Mouse (Mus musculus): ENCODE measurements around the gene Amotl1. TPM values are rescaled to one million over a fixed set of nuclear protein-coding genes. Genes with fewer than 3 reads are reported as not detected.

Gene Amotl1
- total RNA-seq, 4 experiments from 2014 or later, result 26.5 to 48.4 (median 40.6) TPM

- DNase-seq, result no peak
These were observed 97.1 kb downstream of the Amotl1 start for GRCm38 (mm10) chr9:14547584-14548365.

- no peak for DNase-seq
These were observed 100.7 kb downstream of the Amotl1 start for GRCm38 (mm10) chr9:14544034-14544757.

DNA sequence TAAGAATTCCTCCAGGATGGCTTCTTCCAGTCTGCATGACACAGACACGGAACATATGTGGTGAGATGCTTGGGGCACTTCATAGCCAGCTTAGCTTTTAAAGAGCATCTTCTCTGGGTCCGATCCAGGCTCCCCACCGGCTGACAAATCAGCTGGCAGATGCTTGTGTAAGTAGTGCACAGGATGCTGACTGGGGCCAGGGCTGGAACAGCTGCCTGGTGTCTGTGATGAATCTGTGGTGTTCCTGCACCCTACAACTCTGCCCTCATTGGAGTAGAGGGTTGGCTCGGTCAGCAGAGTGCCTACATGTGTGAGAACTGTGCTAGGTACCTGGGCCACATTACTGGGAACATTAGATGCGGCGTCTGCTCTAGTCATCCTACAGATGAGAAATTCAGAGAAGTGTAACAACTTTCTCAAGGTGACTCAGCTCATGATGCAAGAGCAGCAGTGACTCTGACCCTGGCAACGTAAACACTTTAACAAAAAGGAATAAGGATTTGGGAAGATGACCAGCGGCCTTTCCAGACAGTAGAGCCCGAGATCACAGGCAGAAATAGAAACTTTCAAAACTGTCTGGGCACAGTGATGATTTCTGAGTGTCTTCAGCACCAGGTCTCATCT lies 109.9 kb downstream of the Amotl1 start:
- no peak for DNase-seq

DNA sequence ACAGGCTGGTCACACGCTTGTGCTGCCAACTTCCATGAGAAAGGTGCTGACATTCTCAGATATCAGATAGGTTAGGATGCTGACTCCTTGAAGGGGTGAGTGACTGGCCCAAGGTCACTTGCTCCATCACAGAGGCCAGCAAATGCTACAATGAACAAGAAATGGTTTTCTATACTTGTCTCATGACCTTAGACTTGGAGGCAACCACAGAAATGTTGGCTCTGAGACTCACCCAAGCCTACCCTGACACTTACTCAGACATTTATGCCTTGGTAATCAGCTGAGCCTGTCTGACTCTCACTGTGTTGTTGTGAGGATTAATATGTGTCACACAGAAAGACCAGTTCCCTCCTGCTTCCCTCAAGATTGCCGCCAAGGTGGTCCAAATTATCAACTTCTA lies 111.2 kb downstream of the Amotl1 start:
- DNase-seq, result no peak

GRCm38 (mm10) chr9:14532283-14532682 lies 112.6 kb downstream of the Amotl1 start:
- DNase-seq, result no peak

GRCm38 (mm10) chr9:14530004-14530403 lies 114.9 kb downstream of the Amotl1 start:
- no peak for DNase-seq

DNA sequence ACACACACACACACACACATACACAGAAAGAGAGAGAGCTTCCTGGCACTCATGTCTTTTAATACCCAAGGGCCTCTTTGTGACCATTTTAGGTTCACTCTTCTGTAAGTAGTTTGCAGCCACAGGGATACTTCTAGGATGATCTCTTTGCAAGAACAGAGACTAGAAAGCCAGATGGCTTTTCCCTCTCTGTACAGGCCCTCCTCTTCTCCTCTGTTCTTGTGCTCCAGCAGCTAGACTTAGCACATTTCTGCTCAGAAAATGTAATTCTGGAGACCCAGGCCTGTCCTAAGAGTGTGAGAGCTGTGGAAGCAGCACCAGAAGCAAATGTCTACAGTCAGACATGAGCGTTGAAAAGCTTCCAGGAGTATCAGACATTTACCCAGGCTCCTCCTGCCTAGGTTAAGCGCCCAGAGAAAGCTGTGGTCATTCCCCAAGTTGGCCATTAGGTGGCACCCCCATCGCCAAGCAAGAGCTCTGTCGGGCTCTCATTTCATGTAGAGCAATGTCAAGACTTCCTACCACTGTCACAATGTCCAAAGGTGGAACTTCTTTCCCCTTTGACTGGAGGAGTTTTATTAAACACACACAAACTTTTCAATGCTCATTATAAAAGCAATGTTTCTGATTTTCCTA lies 121.3 kb downstream of the Amotl1 start:
- DNase-seq, result peak; percentile 59

GRCm38 (mm10) chr9:14521695-14522094 lies 123.2 kb downstream of the Amotl1 start:
- DNase-seq, result no peak

DNA sequence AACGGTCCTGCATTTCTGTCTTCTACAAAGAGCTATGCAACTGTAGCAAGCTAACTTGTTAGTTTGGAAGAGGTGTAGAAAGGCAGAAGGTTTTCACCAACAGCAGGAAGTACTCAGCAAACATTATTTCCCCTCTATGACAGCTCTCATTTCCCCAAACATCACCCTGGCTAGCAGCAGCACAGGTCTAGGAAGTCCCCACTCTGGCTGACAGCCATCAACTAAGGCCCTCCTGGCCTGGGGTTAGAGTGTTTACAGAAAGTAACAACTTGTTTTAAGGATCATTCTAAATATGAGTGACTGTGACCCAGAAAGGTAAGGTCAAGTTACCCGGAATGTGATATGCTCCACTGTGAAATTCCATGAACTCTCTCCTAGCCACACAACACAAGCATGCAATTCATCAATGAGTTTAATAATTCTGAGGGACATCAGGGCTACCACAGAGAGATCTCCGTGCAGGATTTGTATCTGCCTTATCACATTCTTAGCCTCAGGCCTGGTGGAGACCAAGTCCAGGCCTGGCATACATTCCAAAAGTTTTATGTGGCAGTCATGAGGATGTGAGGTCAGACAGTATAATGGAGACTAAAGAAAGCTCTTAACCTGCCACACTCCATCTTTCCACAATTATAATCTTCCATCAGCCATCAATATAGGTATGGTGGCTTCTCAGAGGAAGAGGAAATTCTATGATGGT lies 123.7 kb downstream of the Amotl1 start:
- no peak for DNase-seq

- DNase-seq, result no peak
These were observed 126.8 kb downstream of the Amotl1 start for GRCm38 (mm10) chr9:14518105-14518504.

GRCm38 (mm10) chr9:14517296-14517695 lies 127.6 kb downstream of the Amotl1 start:
- DNase-seq, result no peak

GRCm38 (mm10) chr9:14512633-14513445 lies 132.0 kb downstream of the Amotl1 start:
- no peak for DNase-seq

- no peak for DNase-seq
These were observed 143.9 kb downstream of the Amotl1 start for GRCm38 (mm10) chr9:14500916-14501424.

DNA sequence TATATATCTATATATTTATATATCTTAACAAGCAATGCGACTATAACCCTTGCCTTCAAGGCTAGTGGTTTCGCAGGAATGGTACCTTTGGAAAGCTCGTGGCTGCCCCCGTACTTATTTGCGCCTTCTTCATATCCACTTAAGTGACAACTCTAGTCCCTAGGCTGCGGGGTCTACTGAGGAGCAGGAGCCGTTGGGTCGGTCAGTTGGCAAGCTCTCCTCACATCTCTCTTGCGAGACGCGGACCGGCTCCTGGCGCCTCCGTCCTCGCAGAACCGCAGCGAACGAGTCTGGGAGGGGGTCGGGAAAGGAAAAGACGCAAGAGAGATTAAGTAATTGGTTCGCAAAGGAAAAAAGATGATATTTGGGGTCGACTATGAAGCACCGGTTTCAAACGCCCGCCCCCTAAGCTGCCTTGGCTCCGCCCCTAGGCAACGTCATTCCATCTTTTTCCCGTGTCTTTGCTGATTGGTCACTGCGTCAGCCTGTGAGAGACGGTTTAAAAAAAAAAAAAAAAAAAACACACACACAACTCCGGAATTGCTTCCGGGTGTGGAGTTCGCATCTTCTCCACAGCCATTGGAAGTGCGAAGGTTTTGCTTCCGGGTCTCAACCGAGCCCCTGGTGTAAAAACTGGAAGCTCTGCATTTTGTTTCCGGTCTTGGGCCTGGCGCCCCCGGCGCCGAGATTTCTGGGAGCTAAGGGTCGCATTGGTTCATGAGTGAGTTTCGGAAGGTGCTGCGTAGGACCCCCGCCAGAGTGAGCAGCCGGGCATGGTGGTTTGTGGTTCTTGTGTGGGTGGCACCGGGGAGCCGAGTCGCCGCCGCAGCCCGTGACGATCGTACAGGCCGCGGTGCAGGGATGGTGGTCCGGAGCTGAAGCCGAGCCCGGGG lies 144.6 kb downstream of the Amotl1 start, which contains the start of the genes Kdm4d and Cwc15:
Kdm4d (minus strand) TSS at position 460 of the 893 bp plus-strand sequence.
Cwc15 (plus strand) TSS at position 595 of the 893 bp plus-strand sequence.
- DNase-seq, result peak; percentile 95

DNA sequence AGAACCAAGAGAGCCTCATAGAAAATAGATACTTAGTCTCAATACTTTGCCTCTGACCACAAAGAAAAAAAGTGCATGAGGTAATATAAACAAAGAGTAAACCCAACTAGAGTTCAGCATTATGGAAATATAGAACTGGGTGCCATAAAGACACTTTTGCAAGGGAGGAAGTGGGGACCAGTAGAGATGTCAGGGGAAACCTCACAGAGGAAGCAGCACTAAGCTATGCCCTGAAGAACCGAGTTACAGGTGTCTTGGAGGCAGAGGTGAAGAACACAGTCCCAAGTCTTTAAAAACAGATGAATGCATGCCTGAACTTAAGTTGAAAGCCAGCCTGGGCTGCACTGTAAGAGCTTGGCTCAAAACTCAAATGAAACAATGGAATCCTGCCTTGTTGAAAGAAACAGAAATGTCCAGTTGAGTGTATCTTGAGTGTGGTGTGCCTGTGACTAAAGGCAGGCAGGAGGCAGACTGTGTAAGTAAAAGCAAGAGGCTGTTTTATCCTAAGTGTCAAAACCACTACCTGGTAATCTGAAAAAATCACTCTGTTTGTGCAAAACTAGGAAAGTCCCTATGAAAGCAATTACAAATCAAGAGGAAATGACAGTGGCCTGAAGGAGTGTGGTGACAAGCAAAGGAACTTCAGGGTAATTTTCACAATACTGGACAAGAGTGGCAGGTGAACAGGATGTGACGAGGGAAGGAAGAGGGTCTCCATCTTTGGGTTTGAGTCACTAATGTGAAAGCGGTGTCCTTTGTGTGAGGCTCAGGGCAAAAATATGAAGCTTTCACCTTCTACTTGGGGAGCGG lies 145.8 kb downstream of the Amotl1 start:
- DNase-seq, result no peak

All from adrenal gland, adult 8-10 months (tissue).